Mouse (Mus musculus) myocyte (in vitro differentiated cells): ENCODE results near the gene Tial1. TPM values are rescaled to one million over a fixed set of nuclear protein-coding genes. Genes with fewer than 3 reads are reported as not detected.

Experiments
- H3K27me3 ChIP-seq: one replicate; pipeline ENCODE4 v1.6.1; 2011; ENCODE audit not compliant: control insufficient read depth, insufficient read depth, insufficient read length
- H3K36me3 ChIP-seq: one replicate; pipeline ENCODE4 v1.6.1; 2011; ENCODE audit not compliant: control insufficient read depth, insufficient read depth
- H3K4me2 ChIP-seq: one replicate; pipeline ENCODE4 v1.6.1; 2011; ENCODE audit warnings: low read depth, control low read depth
- H3K4me3 ChIP-seq: one replicate; pipeline ENCODE4 v1.5.1; 2011; ENCODE audit warnings: mild to moderate bottlenecking, control low read depth, moderate library complexity
- H3K79me2 ChIP-seq: one replicate; pipeline ENCODE4 v1.6.1; 2011; ENCODE audit not compliant: control insufficient read depth, insufficient read depth
- H3ac ChIP-seq: one replicate; pipeline ENCODE4 v1.6.1; 2011; ENCODE audit not compliant: control insufficient read depth, insufficient read length
- CEBPB ChIP-seq: IDR thresholded peaks from 2 replicates; pipeline ENCODE4 v1.6.1; 2011; ENCODE audit warnings: mild to moderate bottlenecking, moderate library complexity; ENCODE audit not compliant: poor library complexity, insufficient read depth, severe bottlenecking
- E2F4 ChIP-seq: IDR thresholded peaks from one replicate; pipeline ENCODE4 v1.6.1; 2011; ENCODE audit warnings: mild to moderate bottlenecking, control low read depth, moderate library complexity; ENCODE audit not compliant: insufficient read depth
- MAX ChIP-seq: IDR thresholded peaks from one replicate; pipeline ENCODE4 v1.6.1; 2011; ENCODE audit warnings: low read depth, mild to moderate bottlenecking, control low read depth
- MYOD1 ChIP-seq, 3 experiments: IDR thresholded peaks; one replicate each; pipeline ENCODE4 v1.6.1; 2011; ENCODE audit warnings: control low read depth in 2 of 3, low read depth in 2 of 3, mild to moderate bottlenecking in 2 of 3, moderate library complexity in 1 of 3; ENCODE audit not compliant: insufficient read length in 2 of 3, control insufficient read depth in 1 of 3
- MYOG ChIP-seq, 3 experiments: IDR thresholded peaks; one replicate each; pipeline ENCODE4 v1.6.1; 2011; ENCODE audit warnings: control low read depth in 2 of 3, low read depth in 2 of 3, mild to moderate bottlenecking in 2 of 3; ENCODE audit not compliant: insufficient read length in 2 of 3, control insufficient read depth in 1 of 3, insufficient read depth in 1 of 3
- POLR2A ChIP-seq: IDR thresholded peaks from one replicate; pipeline ENCODE4 v1.6.1; 2011; ENCODE audit warnings: low read depth, mild to moderate bottlenecking, control low read depth, moderate library complexity; ENCODE audit not compliant: insufficient read length
- POLR2AphosphoS2 ChIP-seq: IDR thresholded peaks from one replicate; pipeline ENCODE4 v1.6.1; 2011; ENCODE audit warnings: low read depth, control low read depth; ENCODE audit not compliant: insufficient read length
- REST ChIP-seq: IDR thresholded peaks from one replicate; pipeline ENCODE4 v1.6.1; 2011; ENCODE audit warnings: mild to moderate bottlenecking, control low read depth, moderate library complexity; ENCODE audit not compliant: insufficient read depth, insufficient read length
- SRF ChIP-seq: IDR thresholded peaks from one replicate; pipeline ENCODE4 v1.6.1; 2011; ENCODE audit warnings: low read depth; ENCODE audit not compliant: control insufficient read depth, insufficient read length
- TCF12 ChIP-seq: IDR thresholded peaks from one replicate; pipeline ENCODE4 v1.6.1; 2011; ENCODE audit warnings: mild to moderate bottlenecking, control low read depth; ENCODE audit not compliant: poor library complexity, insufficient read depth, severe bottlenecking
- TCF3 ChIP-seq: IDR thresholded peaks from one replicate; pipeline ENCODE4 v1.6.1; 2011; ENCODE audit warnings: low read depth, control low read depth; ENCODE audit not compliant: insufficient read length
- USF1 ChIP-seq: IDR thresholded peaks from one replicate; pipeline ENCODE4 v1.6.1; 2011; ENCODE audit warnings: low read depth, mild to moderate bottlenecking, control low read depth, moderate library complexity
- polyA plus RNA-seq: library from polyadenylated mRNA; unstranded; fragments of >200 nt; fragmentation: generic; extraction: Trizol; gene quantifications from one replicate; pipeline ENCODE4 v1.2.1, GENCODE M21; 2012; ENCODE audit warnings: missing spikeins

The Tial1 gene
- polyA plus RNA-seq, 1 experiment: 31.4 TPM

DNA sequence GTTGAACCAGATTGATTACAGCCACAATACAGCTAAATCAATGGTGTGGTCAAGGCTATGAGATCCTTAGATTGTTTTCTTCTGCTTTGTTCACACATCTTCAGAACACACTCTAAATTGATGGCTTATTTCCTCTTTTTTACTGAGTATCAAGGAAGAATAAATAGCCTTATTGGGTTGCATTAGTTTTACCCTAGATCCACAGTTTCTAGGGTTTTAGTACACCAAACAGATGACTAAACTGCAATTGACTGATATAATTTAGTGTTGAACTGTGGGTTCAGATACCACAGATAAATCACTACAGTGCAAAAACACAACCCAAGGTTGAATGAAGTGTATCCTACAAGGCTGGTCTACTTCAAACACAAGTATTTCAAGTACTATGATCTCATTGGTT is 3.5 kb downstream of the Tial1 start:
- no peak overlapping the region for H3K4me3 ChIP-seq
- H3K36me3 ChIP-seq: peaks cover 11% of the 10 kb centered on the region
- no peak overlapping the region for H3ac ChIP-seq
- peak overlapping the region; percentile 14 for H3K4me2 ChIP-seq
- TF ChIP-seq USF1: no peak
- no peak for TF ChIP-seq TCF12
- TF ChIP-seq MYOD1 (IDR thresholded peaks at IDR 0.05; ENCODE audit: control insufficient read depth in 1 of 3, insufficient read length in 2 of 3, low read depth in 2 of 3): no peak
- TF ChIP-seq CEBPB: no peak
- TF ChIP-seq POLR2AphosphoS2: no peak
- no peak for TF ChIP-seq SRF
- no peak for TF ChIP-seq POLR2A
- TF ChIP-seq MAX: no peak
- no peak for TF ChIP-seq E2F4
- no peak for TF ChIP-seq TCF3
- no peak for TF ChIP-seq MYOG (IDR thresholded peaks at IDR 0.05; ENCODE audit: control insufficient read depth in 1 of 3, insufficient read depth in 1 of 3, insufficient read length in 2 of 3, low read depth in 2 of 3)
- TF ChIP-seq REST: no peak
- no peaks in the 10 kb centered on the region for H3K27me3 ChIP-seq
- H3K79me2 ChIP-seq: peaks cover 70% of the 10 kb centered on the region

DNA sequence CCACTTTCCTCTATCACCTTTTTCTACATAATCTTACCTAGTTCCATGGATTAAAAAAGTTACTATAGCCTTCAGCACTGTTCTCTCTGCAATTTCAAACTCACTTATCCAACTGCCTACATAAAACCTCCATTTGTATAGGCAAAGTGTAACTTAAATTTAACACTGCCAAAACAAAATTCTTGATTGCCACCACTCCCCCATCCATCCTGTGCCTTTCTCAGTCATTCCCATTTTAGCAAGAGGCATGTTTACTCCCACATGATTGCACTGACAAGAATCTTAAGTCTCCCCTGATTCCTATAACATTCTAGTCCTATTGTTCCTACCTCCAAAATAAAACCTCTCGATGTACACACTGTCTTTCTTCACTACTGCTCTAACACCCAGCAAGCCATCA is 8.8 kb downstream of the Tial1 start:
- TF ChIP-seq SRF (no peak), TCF12 (no peak), E2F4 (no peak), POLR2A (no peak), MAX (no peak), USF1 (no peak), CEBPB (no peak), REST (no peak), MYOD1 (IDR thresholded peaks at IDR 0.05; ENCODE audit: control insufficient read depth in 1 of 3, insufficient read length in 2 of 3, low read depth in 2 of 3) (no peak), POLR2AphosphoS2 (no peak), MYOG (IDR thresholded peaks at IDR 0.05; ENCODE audit: control insufficient read depth in 1 of 3, insufficient read depth in 1 of 3, insufficient read length in 2 of 3, low read depth in 2 of 3) (no peak), TCF3 (no peak)
- no peaks in the 10 kb centered on the region for H3K27me3 ChIP-seq
- no peak overlapping the region for H3K4me2 ChIP-seq
- H3K79me2 ChIP-seq: peaks cover 48% of the 10 kb centered on the region
- peaks cover 45% of the 10 kb centered on the region for H3K36me3 ChIP-seq
- H3ac ChIP-seq: no peak overlapping the region
- no peak overlapping the region for H3K4me3 ChIP-seq

DNA sequence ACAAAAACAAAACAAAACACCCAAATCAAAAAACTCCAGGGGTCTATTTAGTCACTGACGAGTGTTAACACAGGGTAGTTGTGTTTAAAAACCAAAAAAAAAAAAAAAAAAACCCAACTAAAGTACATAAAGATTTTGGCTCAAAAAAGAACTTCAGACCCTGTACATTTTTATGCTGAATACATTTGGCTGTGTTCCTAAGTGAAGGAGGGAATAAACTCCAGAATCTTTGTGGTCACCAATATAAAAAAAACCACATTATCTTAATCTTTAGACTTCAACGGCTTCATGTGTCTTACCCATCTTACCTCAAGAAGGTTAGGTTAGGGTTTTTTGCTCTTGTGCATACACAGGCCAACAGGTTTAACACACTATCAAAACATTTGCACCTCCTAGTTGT is 20.9 kb downstream of the Tial1 start:
- Histone ChIP-seq H3K79me2 (no peaks in the 10 kb centered on the region), H3K27me3 (no peaks in the 10 kb centered on the region), H3ac (no peak overlapping the region), H3K4me2 (no peak overlapping the region), H3K4me3 (no peak overlapping the region), H3K36me3 (peaks cover 44% of the 10 kb centered on the region)
- no peak for TF ChIP-seq POLR2A
- no peak for TF ChIP-seq MAX
- TF ChIP-seq REST: no peak
- no peak for TF ChIP-seq TCF3
- no peak for TF ChIP-seq POLR2AphosphoS2
- no peak for TF ChIP-seq MYOG (IDR thresholded peaks at IDR 0.05; ENCODE audit: control insufficient read depth in 1 of 3, insufficient read depth in 1 of 3, insufficient read length in 2 of 3, low read depth in 2 of 3)
- no peak for TF ChIP-seq MYOD1 (IDR thresholded peaks at IDR 0.05; ENCODE audit: control insufficient read depth in 1 of 3, insufficient read length in 2 of 3, low read depth in 2 of 3)
- TF ChIP-seq CEBPB: no peak
- TF ChIP-seq TCF12: no peak

DNA sequence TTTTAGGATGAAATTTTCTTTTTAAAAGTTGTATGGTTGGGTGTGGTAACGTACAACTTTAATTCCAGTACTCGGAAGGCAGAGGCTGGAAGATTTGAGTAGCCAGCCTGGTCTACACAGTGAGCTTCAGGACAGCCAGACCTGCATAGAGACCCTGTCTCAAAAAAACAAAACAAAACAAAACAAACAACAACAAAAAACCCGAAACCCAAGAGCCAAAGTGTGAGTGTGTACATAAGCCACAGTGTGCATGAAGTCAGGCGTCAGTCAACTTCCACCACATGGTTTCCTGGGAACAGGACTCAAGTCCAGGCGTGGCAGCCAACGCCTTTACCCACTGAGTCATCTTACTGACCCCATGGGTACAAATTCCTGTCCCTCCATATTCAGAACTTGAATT is 22.3 kb downstream of the Tial1 start:
- H3K27me3 ChIP-seq: no peaks in the 10 kb centered on the region

DNA sequence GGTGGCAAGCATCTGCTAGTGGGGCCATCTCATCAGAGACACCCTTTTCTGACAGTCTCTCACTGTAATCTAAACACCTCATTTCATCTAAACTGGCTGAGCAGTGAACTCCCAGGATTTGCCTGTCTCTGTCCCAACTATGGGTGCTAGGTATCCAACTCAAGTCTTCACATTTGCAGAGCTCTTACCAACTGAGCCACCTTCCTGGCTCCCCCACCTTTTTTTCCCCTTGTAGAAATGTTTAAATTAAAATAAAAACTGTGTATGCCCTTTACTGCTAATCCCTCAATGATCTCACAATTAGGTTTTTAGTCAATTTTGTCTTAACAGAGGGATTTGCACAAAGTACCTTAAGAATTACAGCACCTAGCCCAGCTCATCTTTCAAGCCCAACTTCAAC is 23.4 kb downstream of the Tial1 start:
- H3ac ChIP-seq: no peak overlapping the region
- H3K4me3 ChIP-seq: no peak overlapping the region
- no peaks in the 10 kb centered on the region for H3K79me2 ChIP-seq
- no peaks in the 10 kb centered on the region for H3K27me3 ChIP-seq
- TF ChIP-seq CEBPB: no peak
- H3K36me3 ChIP-seq: peaks cover 27% of the 10 kb centered on the region
- no peak overlapping the region for H3K4me2 ChIP-seq

More for the DNA sequence above, 22.3 kb downstream of the Tial1 start:
- Histone ChIP-seq H3K79me2 (no peaks in the 10 kb centered on the region), H3K4me3 (no peak overlapping the region), H3K4me2 (no peak overlapping the region), H3K36me3 (peaks cover 33% of the 10 kb centered on the region), H3ac (no peak overlapping the region)
- no peak for TF ChIP-seq E2F4
- TF ChIP-seq POLR2A: no peak
- no peak for TF ChIP-seq CEBPB
- no peak for TF ChIP-seq TCF12
- no peak for TF ChIP-seq MAX
- no peak for TF ChIP-seq POLR2AphosphoS2
- no peak for TF ChIP-seq TCF3
- no peak for TF ChIP-seq REST
